Mouse (Mus musculus) MEL (cell line): ENCODE measurements around the gene Vav2. TPM values are rescaled to one million over a fixed set of nuclear protein-coding genes. Genes with fewer than 3 reads are reported as not detected.

ENCODE experiments used
- DNase-seq: peaks from one replicate; pipeline ENCODE4 v3.0.0; 2011; ENCODE audit warnings: low read depth, low spot score
- H3K27ac ChIP-seq: 2 replicates; pipeline ENCODE4 v1.5.1; 2012; ENCODE audit warnings: low read depth, mild to moderate bottlenecking, control low read depth, low read length, moderate library complexity; ENCODE audit not compliant: control insufficient read depth
- H3K27me3 ChIP-seq, 2 experiments: fragments of 150-350 bp in 1 of 2; sonication (generic) in 1 of 2; 2 replicates each; pipeline ENCODE4 v1.6.1; 2012; ENCODE audit warnings: low read length in 2 of 2, mild to moderate bottlenecking in 2 of 2, improper control_type of control experiment in 1 of 2, moderate library complexity in 1 of 2; ENCODE audit not compliant: insufficient read depth in 2 of 2, control insufficient read depth in 1 of 2
- H3K36me3 ChIP-seq, 2 experiments: 2 replicates each; pipeline ENCODE4 v1.6.1; 2012 to 2014; ENCODE audit warnings: low read length in 2 of 2, improper control_type of control experiment in 1 of 2, inconsistent platforms in 1 of 2, mild to moderate bottlenecking in 1 of 2; ENCODE audit not compliant: insufficient read depth in 2 of 2, control insufficient read depth in 1 of 2
- H3K4me1 ChIP-seq, 2 experiments: fragments of 150-350 bp in 1 of 2; sonication (generic) in 1 of 2; 2 replicates each; pipeline ENCODE4 v1.6.1; 2012; ENCODE audit warnings: low read length in 2 of 2, improper control_type of control experiment in 1 of 2, mild to moderate bottlenecking in 1 of 2; ENCODE audit not compliant: insufficient read depth in 2 of 2, control insufficient read depth in 1 of 2
- H3K4me3 ChIP-seq, 2 experiments: fragments of 150-350 bp in 1 of 2; sonication (generic) in 1 of 2; 2 replicates each; pipeline ENCODE4 v1.5.1; 2012; ENCODE audit warnings: low read depth in 2 of 2, low read length in 2 of 2, mild to moderate bottlenecking in 2 of 2, moderate library complexity in 2 of 2, control low read depth in 1 of 2, improper control_type of control experiment in 1 of 2; ENCODE audit not compliant: control insufficient read depth in 1 of 2, insufficient read depth in 1 of 2
- H3K79me2 ChIP-seq: 2 replicates; pipeline ENCODE4 v1.6.1; 2012; ENCODE audit warnings: mild to moderate bottlenecking, low read length, moderate library complexity; ENCODE audit not compliant: control insufficient read depth, poor library complexity, insufficient read depth
- H3K9ac ChIP-seq: 2 replicates; pipeline ENCODE4 v1.6.1; 2012; ENCODE audit warnings: low read depth, mild to moderate bottlenecking, control low read depth, low read length, moderate library complexity; ENCODE audit not compliant: control insufficient read depth, poor library complexity, severe bottlenecking
- H3K9me3 ChIP-seq: fragments of 150-350 bp; sonication (generic); replicated peaks from 2 replicates; pipeline ENCODE4 v1.6.1; 2012; ENCODE audit warnings: mild to moderate bottlenecking, low read length, improper control_type of control experiment, moderate library complexity; ENCODE audit not compliant: insufficient read depth
- BHLHE40 ChIP-seq: IDR thresholded peaks from 2 replicates; pipeline ENCODE4 v1.6.1; 2012; ENCODE audit warnings: low read depth, mild to moderate bottlenecking, inconsistent platforms, low read length, improper control_type of control experiment, borderline replicate concordance
- CHD1 ChIP-seq: IDR thresholded peaks from 2 replicates; pipeline ENCODE4 v1.6.1; 2012; ENCODE audit warnings: low read depth, mild to moderate bottlenecking, inconsistent platforms, low read length, improper control_type of control experiment
- E2F4 ChIP-seq: IDR thresholded peaks from 2 replicates; pipeline ENCODE4 v1.6.1; 2011; ENCODE audit warnings: low read depth, low read length, improper control_type of control experiment, borderline replicate concordance
- ELF1 ChIP-seq: IDR thresholded peaks from 2 replicates; pipeline ENCODE4 v1.6.1; 2014; ENCODE audit warnings: low read depth, mild to moderate bottlenecking, inconsistent platforms, low read length, improper control_type of control experiment, moderate library complexity
- ETS1 ChIP-seq: IDR thresholded peaks from 2 replicates; pipeline ENCODE4 v1.6.1; 2012; ENCODE audit warnings: low read depth, mild to moderate bottlenecking, inconsistent platforms, low read length, improper control_type of control experiment, moderate library complexity
- JUND ChIP-seq: IDR thresholded peaks from 2 replicates; pipeline ENCODE4 v1.6.1; 2011; ENCODE audit warnings: low read depth, mild to moderate bottlenecking, improper control_type of control experiment, low read length
- KAT2A ChIP-seq: conservative IDR thresholded peaks from 2 replicates; pipeline ENCODE4 v1.6.1; 2012; ENCODE audit warnings: low read depth, low read length, improper control_type of control experiment, inconsistent platforms
- MAX ChIP-seq: IDR thresholded peaks from 2 replicates; pipeline ENCODE4 v1.6.1; 2011; ENCODE audit warnings: low read length, improper control_type of control experiment
- MAZ ChIP-seq: IDR thresholded peaks from 2 replicates; pipeline ENCODE4 v1.6.1; 2012; ENCODE audit warnings: low read depth, mild to moderate bottlenecking, inconsistent platforms, low read length, improper control_type of control experiment
- MXI1 ChIP-seq: IDR thresholded peaks from 2 replicates; pipeline ENCODE4 v1.6.1; 2011; ENCODE audit warnings: mild to moderate bottlenecking, low read depth, low read length, improper control_type of control experiment
- NRF1 ChIP-seq: IDR thresholded peaks from 2 replicates; pipeline ENCODE4 v1.6.1; 2014; ENCODE audit warnings: low read depth, mild to moderate bottlenecking, inconsistent platforms, low read length, improper control_type of control experiment, moderate library complexity; ENCODE audit not compliant: poor library complexity, insufficient read depth, severe bottlenecking
- RAD21 ChIP-seq: IDR thresholded peaks from 2 replicates; pipeline ENCODE4 v1.6.1; 2011; ENCODE audit warnings: mild to moderate bottlenecking, low read depth, low read length, improper control_type of control experiment
- RCOR1 ChIP-seq: IDR thresholded peaks from 2 replicates; pipeline ENCODE4 v1.6.1; 2012; ENCODE audit warnings: low read depth, mild to moderate bottlenecking, inconsistent platforms, low read length, improper control_type of control experiment
- SIN3A ChIP-seq: IDR thresholded peaks from 2 replicates; pipeline ENCODE4 v1.6.1; 2012; ENCODE audit warnings: low read length, improper control_type of control experiment, inconsistent platforms
- SMC3 ChIP-seq: IDR thresholded peaks from 2 replicates; pipeline ENCODE4 v1.6.1; 2011; ENCODE audit warnings: low read depth, low read length, improper control_type of control experiment
- TAL1 ChIP-seq: IDR thresholded peaks from 2 replicates; pipeline ENCODE4 v1.6.1; 2012; ENCODE audit warnings: mild to moderate bottlenecking, inconsistent platforms, low read length, moderate library complexity, mixed read lengths
- TCF12 ChIP-seq: IDR thresholded peaks from 2 replicates; pipeline ENCODE4 v1.6.1; 2014; ENCODE audit warnings: low read depth, mild to moderate bottlenecking, inconsistent platforms, low read length, improper control_type of control experiment, moderate library complexity
- ZKSCAN1 ChIP-seq: IDR thresholded peaks from 2 replicates; pipeline ENCODE4 v1.6.1; 2012; ENCODE audit warnings: low read depth, mild to moderate bottlenecking, inconsistent platforms, low read length, improper control_type of control experiment, moderate library complexity
- ZMIZ1 ChIP-seq: IDR thresholded peaks from 2 replicates; pipeline ENCODE4 v1.6.1; 2012; ENCODE audit warnings: low read depth, mild to moderate bottlenecking, inconsistent platforms, low read length, improper control_type of control experiment, moderate library complexity
- polyA plus RNA-seq, 2 experiments: library from polyadenylated mRNA; stranded (reverse) in 1 of 2; unstranded in 1 of 2; fragments of >175 nt in 1 of 2; fragments of >200 nt in 1 of 2; gene quantifications; 2 replicates each; pipeline versions ENCODE4 v1.2.1 to v1.2.4; 2012; ENCODE audit warnings: low replicate concordance in 2 of 2, low read depth in 1 of 2; ENCODE audit not compliant: insufficient read length in 2 of 2, insufficient read depth in 1 of 2, missing spikeins in 1 of 2
- total RNA-seq: library from RNA; depleted of rRNA; stranded (reverse); fragments of 300-350 nt; gene quantifications from 2 replicates; pipeline ENCODE4 v1.2.3, GENCODE M21; 2012

The Vav2 gene
- total and polyA plus RNA-seq, 3 experiments: 8.8 to 15.9 TPM; not detected in 1

- Histone ChIP-seq H3K79me2 (no peaks in the 10 kb centered on the region), H3K4me1 (no peaks in the 10 kb centered on the region)
Measured at GRCm38 (mm10) chr2:27358461-27358860, 68.4 kb downstream of the Vav2 start.

DNA sequence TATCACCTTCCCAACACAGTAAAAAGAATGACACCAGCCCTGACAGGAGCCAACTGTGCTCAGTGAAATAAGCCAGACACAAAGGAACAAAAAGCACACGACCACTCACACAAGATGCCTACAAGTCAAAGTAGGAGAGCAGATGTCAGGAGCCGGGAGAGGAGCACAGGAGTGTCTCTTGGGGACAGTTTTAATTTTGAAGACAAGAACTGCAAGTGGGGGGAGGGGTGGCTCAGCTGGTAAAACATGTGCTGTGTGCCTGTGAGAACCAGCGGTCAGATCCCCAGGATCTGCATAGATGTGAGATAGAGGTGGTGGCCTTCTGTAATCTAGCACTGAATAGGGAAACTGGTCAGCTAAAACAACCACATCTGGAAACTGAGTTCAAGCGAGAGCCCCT lies 71.1 kb downstream of the Vav2 start:
- Histone ChIP-seq H3K9me3 (no peaks in the 10 kb centered on the region), H3K27ac (no peak overlapping the region), H3K4me3 (no peak overlapping the region)
- TF ChIP-seq RCOR1: no peak
- TF ChIP-seq SIN3A: no peak
- no peak for TF ChIP-seq ZKSCAN1
- no peak for TF ChIP-seq BHLHE40
- no peak for TF ChIP-seq TCF12
- TF ChIP-seq CHD1: no peak
- TF ChIP-seq SMC3: no peak
- TF ChIP-seq NRF1: no peak
- no peak for TF ChIP-seq JUND
- no peak for TF ChIP-seq MXI1
- TF ChIP-seq RAD21: no peak
- no peak for TF ChIP-seq ETS1
- TF ChIP-seq, all 39 proteins: peak for 0
- no peaks in the 10 kb centered on the region for H3K79me2 ChIP-seq
- H3K4me1 ChIP-seq: peaks cover under 1% of the 10 kb centered on the region in 2 experiments; a peak in 3 of 4 replicates
- peaks cover 0 to under 1% of the 10 kb centered on the region in 2 experiments; a peak in 2 of 4 replicates for H3K36me3 ChIP-seq
- no peaks in the 10 kb centered on the region for H3K27me3 ChIP-seq
- no peak for DNase-seq
- H3K9ac ChIP-seq: no peak overlapping the region

More at GRCm38 (mm10) chr2:27358461-27358860, 68.4 kb downstream of the Vav2 start:
- H3K36me3 ChIP-seq: no peaks in the 10 kb centered on the region
- no peak for TF ChIP-seq TAL1
- no peak for TF ChIP-seq ELF1
- TF ChIP-seq SMC3: no peak
- no peak for TF ChIP-seq KAT2A
- no peak for TF ChIP-seq E2F4
- no peak for TF ChIP-seq MAX
- no peak for TF ChIP-seq MAZ
- no peak for TF ChIP-seq ZMIZ1
- no peak for TF ChIP-seq ZKSCAN1
- no peak for DNase-seq
- H3K27ac ChIP-seq: no peak overlapping the region
- no peak overlapping the region for H3K9ac ChIP-seq
- no peaks in the 10 kb centered on the region for H3K9me3 ChIP-seq
- H3K4me3 ChIP-seq: no peak overlapping the region
- H3K27me3 ChIP-seq: no peaks in the 10 kb centered on the region
